Mouse (Mus musculus): ENCODE measurements at regions not wholly inside any gene's neighbourhood (a gene's known extent, or its start where the extent isn't known, plus 50 kb on each side); places are given as distances from the start of the nearest gene placed in this dataset.

DNA sequence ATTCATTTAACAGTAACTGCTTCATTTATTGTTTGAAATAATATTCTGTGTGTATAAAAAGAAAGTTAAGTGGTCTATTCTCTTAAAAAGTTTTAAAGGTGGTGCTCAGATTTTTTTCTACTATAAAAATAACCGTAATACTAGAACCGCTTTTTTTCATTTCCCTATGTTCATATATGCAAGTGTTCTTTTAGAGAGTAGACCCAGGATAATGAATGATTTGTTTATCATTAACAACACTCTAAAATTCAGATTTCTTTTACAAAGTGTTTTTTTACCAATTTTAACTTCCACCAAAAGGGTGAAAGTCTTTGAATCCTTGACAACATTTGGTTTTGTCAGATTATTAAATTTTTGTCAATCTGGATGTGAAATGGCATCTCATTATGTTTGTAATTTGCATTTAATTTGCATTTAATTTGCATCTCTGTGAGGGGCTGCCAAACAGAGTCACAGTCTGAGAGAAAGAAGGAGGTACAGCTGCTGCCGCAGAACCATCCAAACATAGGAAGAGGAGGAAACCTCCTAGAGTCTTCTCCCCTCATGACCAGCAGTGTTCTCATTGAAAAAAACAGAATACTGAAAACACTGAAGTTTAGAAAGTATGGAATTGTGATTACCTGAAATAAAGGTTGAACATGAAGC is 310.4 kb upstream of the Robo1 start:
- no peak for ATAC-seq (replicated peaks; ENCODE audit: low FRiP score)
- no peak for DNase-seq (ENCODE audit: low spot score)

DNA sequence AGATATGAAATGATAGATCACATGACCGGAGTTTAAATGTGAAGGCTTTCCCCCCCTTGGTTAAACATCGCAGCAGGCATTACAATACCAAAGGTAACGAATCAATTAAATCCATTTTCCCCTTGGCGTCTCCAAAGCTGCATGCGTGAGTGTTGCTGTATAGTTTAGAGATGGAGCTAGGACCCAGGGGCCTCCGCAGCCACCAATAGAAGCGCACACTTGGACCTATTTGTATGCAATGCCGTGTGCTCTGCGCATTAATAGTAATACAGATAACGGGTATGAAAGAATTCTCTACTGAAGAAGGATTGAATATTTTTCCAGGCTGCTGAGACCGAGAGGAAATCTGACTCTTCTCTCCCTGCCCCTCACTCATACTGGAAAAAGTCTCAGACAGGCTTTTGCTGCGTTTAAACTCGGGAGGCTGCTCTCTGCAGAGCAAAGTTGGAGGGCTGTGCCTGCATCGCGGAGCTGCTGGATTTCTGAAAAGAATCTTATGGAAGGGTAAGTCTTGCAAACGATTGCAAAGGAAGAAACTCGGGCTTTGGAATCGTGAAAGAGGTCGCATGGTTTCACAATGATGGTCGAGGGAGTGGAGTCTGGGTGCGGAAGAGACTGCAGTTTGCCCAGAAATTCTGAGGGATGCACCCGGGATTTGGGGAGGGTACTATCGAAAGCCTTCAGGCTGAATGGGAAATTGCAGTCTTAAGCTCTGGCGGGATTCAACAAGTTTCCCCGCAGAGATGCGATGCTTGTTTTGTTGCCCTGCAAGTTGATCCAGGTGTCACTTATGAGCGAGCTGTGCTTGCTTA is 280.5 kb upstream of the Robo1 start:
- DNase-seq (ENCODE audit: low spot score) = peak; percentile 37
- Histone ChIP-seq H3K27me3 (replicated peaks; ENCODE audit: control insufficient read depth, insufficient read depth, low read length) (peaks cover 17% of the 10 kb centered on the region), H3K36me3 (ENCODE audit: control insufficient read depth, insufficient read depth, low read length) (no peaks in the 10 kb centered on the region), H3K4me1 (replicated peaks; ENCODE audit: control insufficient read depth, insufficient read depth, low read length) (no peaks in the 10 kb centered on the region), H3K9me3 (ENCODE audit: control insufficient read depth, low read length) (no peaks in the 10 kb centered on the region), H3K27ac (ENCODE audit: low read depth, low read length) (no peak overlapping the region), H3K4me2 (peak overlapping the region; percentile 56), H3K9ac (ENCODE audit: low read depth, low read length) (no peak overlapping the region), H3K4me3 (ENCODE audit: low read depth, low read length) (peak overlapping the region; percentile 35)
- ATAC-seq (replicated peaks; ENCODE audit: low FRiP score) = no peak
- WGBS = 5% methylated on average over 27 of the region's 27 CpGs

More for the DNA sequence above, 310.4 kb upstream of the Robo1 start:
- Histone ChIP-seq H3K27me3 (replicated peaks; ENCODE audit: control insufficient read depth, insufficient read depth, low read length) (no peaks in the 10 kb centered on the region), H3K4me2 (no peak overlapping the region), H3K9me3 (ENCODE audit: control insufficient read depth, low read length) (no peaks in the 10 kb centered on the region), H3K36me3 (ENCODE audit: control insufficient read depth, insufficient read depth, low read length) (no peaks in the 10 kb centered on the region), H3K4me1 (replicated peaks; ENCODE audit: control insufficient read depth, insufficient read depth, low read length) (no peaks in the 10 kb centered on the region), H3K9ac (ENCODE audit: low read depth, low read length) (no peak overlapping the region), H3K4me3 (ENCODE audit: low read depth, low read length) (no peak overlapping the region), H3K27ac (ENCODE audit: low read depth, low read length) (no peak overlapping the region)
- WGBS = 90% methylated on average over 3 of the region's 3 CpGs

DNA sequence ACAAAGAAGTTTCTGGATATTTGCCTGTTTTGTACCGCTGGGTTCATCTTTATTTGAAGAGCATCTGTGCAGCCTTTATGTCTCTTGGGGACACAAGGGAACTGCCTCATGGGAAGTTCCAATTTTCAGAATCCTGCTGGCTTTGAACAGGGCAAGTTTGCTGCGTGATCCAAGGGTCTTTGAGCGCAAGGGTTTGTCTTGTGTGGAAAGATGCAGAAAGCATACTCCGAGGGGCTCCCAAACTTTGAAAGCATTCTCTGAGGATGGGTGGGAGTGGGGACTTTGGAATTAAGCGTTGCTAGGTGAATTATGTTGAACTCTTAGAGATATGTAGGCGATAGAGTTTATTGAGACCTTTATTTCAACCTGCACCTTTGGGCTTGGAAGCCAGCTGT is 279.9 kb upstream of the Robo1 start:
- no peaks in the 10 kb centered on the region for H3K9me3 ChIP-seq (ENCODE audit: control insufficient read depth, low read length)
- no peak overlapping the region for H3K27ac ChIP-seq (ENCODE audit: low read depth, low read length)
- H3K27me3 ChIP-seq (replicated peaks; ENCODE audit: control insufficient read depth, insufficient read depth, low read length) = peaks cover 17% of the 10 kb centered on the region
- ATAC-seq (replicated peaks; ENCODE audit: low FRiP score) = no peak
- H3K4me1 ChIP-seq (replicated peaks; ENCODE audit: control insufficient read depth, insufficient read depth, low read length) = no peaks in the 10 kb centered on the region
- 6% methylated on average over 6 of the region's 6 CpGs for WGBS
- H3K9ac ChIP-seq (ENCODE audit: low read depth, low read length) = no peak overlapping the region
- peak overlapping the region; percentile 35 for H3K4me3 ChIP-seq (ENCODE audit: low read depth, low read length)
- DNase-seq (ENCODE audit: low spot score) = no peak
- H3K4me2 ChIP-seq = peak overlapping the region; percentile 56
- no peaks in the 10 kb centered on the region for H3K36me3 ChIP-seq (ENCODE audit: control insufficient read depth, insufficient read depth, low read length)

DNA sequence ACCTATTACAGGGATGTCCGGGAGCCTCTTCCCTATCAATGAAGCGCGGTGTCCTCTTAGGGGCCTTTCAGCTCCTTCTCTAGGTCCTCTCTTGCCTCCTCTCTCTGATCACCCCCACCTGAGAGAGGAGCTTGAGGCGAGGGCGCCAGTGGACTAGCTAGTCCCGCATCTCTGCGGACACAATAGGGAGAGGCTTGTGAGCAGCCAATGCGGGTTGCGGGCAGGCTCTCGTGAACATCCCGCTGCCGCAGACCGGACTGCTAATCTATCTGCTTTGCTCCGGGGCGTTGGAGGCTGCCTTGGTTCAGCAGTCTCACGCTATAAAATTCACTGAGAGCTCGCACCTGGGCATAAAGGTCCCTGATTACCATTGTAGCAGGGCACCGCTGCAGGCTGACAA is 279.3 kb upstream of the Robo1 start:
- no peaks in the 10 kb centered on the region for H3K36me3 ChIP-seq (ENCODE audit: control insufficient read depth, insufficient read depth, low read length)
- peak overlapping the region; percentile 35 for H3K4me3 ChIP-seq (ENCODE audit: low read depth, low read length)
- ATAC-seq (replicated peaks; ENCODE audit: low FRiP score) (no peak), DNase-seq (ENCODE audit: low spot score) (peak; percentile 36)
- WGBS = 3% methylated on average over 18 of the region's 18 CpGs
- no peak overlapping the region for H3K27ac ChIP-seq (ENCODE audit: low read depth, low read length)
- H3K4me2 ChIP-seq = peak overlapping the region; percentile 56
- H3K4me1 ChIP-seq (replicated peaks; ENCODE audit: control insufficient read depth, insufficient read depth, low read length) = no peaks in the 10 kb centered on the region
- peaks cover 17% of the 10 kb centered on the region for H3K27me3 ChIP-seq (replicated peaks; ENCODE audit: control insufficient read depth, insufficient read depth, low read length)
- H3K9me3 ChIP-seq (ENCODE audit: control insufficient read depth, low read length) = no peaks in the 10 kb centered on the region
- no peak overlapping the region for H3K9ac ChIP-seq (ENCODE audit: low read depth, low read length)

DNA sequence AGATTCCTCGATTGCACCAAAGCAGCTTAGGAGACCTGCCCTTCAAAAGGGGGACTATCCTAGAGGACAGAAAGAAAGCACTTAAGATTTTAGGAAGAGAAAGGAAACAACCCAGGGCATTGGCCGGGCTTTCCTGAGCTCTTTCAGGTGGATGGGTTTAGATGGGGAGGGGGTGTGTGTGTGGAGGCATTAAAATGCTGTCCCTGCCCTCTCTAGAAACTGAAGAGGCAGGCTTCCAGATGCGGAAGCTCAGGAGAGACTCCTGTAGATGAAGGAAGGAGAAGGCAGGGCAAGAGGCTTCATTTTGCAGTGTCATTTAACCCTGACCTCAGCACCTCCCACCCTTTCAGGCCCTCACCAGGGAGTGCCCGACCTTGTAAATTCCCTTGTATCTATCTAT is 278.8 kb upstream of the Robo1 start:
- peak overlapping the region; percentile 56 for H3K4me2 ChIP-seq
- ATAC-seq (replicated peaks; ENCODE audit: low FRiP score) (no peak), DNase-seq (ENCODE audit: low spot score) (no peak)
- H3K36me3 ChIP-seq (ENCODE audit: control insufficient read depth, insufficient read depth, low read length) = no peaks in the 10 kb centered on the region
- H3K9ac ChIP-seq (ENCODE audit: low read depth, low read length) = no peak overlapping the region
- H3K9me3 ChIP-seq (ENCODE audit: control insufficient read depth, low read length) = no peaks in the 10 kb centered on the region
- H3K4me3 ChIP-seq (ENCODE audit: low read depth, low read length) = no peak overlapping the region; the same call in 1 of the 2 replicates
- peaks cover 17% of the 10 kb centered on the region for H3K27me3 ChIP-seq (replicated peaks; ENCODE audit: control insufficient read depth, insufficient read depth, low read length)
- 5% methylated on average over 4 of the region's 4 CpGs for WGBS
- no peak overlapping the region for H3K27ac ChIP-seq (ENCODE audit: low read depth, low read length)
- H3K4me1 ChIP-seq (replicated peaks; ENCODE audit: control insufficient read depth, insufficient read depth, low read length) = no peaks in the 10 kb centered on the region

DNA sequence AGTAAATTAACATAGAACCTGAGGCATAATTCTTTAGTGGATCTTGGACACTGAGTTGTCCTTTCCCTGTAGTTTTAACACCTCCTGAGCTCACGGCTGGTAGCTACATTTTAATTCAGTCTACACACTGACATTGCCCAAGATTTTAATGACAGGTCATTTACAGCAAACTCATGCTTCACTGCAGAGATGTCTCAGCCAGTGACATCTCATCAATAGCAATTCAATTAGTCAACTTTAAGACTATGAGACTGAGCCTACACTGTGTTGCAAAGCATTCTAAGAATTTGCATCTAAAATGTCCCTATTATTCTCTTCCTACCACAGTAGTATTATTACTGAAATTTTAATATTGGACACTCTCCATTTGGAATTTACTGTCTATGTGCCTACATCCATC is 239.9 kb upstream of the Robo1 start:
- no peak overlapping the region for H3K4me2 ChIP-seq
- 72% methylated on average over 1 of the region's 1 CpGs for WGBS
- H3K4me3 ChIP-seq (ENCODE audit: low read depth, low read length) = no peak overlapping the region
- ATAC-seq (replicated peaks; ENCODE audit: low FRiP score) (no peak), DNase-seq (ENCODE audit: low spot score) (no peak)
- no peaks in the 10 kb centered on the region for H3K4me1 ChIP-seq (replicated peaks; ENCODE audit: control insufficient read depth, insufficient read depth, low read length)
- H3K9me3 ChIP-seq (ENCODE audit: control insufficient read depth, low read length) = no peaks in the 10 kb centered on the region
- no peak overlapping the region for H3K27ac ChIP-seq (ENCODE audit: low read depth, low read length)
- H3K36me3 ChIP-seq (ENCODE audit: control insufficient read depth, insufficient read depth, low read length) = no peaks in the 10 kb centered on the region
- no peak overlapping the region for H3K9ac ChIP-seq (ENCODE audit: low read depth, low read length)
- no peaks in the 10 kb centered on the region for H3K27me3 ChIP-seq (replicated peaks; ENCODE audit: control insufficient read depth, insufficient read depth, low read length)

DNA sequence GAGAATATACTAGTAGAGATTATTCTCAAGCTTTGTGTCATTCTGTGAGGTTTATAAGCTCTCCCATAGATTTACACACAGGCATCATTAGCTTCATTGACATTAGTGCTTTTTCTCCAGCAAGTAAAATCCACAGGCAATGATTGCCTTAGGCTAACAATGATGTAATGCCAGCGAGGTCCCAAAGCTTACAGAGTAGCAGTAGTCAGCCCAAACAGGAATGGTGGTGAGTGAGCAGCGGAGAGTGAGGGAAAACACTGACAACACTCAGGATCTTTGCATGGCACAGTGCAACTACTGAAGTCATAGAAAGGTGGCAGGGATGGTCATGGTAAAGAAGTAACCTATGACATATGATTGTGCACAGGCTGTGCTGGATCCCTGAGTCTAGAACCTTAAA is 238.5 kb upstream of the Robo1 start:
- Histone ChIP-seq H3K27ac (ENCODE audit: low read depth, low read length) (no peak overlapping the region), H3K9ac (ENCODE audit: low read depth, low read length) (no peak overlapping the region), H3K4me2 (no peak overlapping the region), H3K4me1 (replicated peaks; ENCODE audit: control insufficient read depth, insufficient read depth, low read length) (no peaks in the 10 kb centered on the region), H3K4me3 (ENCODE audit: low read depth, low read length) (no peak overlapping the region), H3K36me3 (ENCODE audit: control insufficient read depth, insufficient read depth, low read length) (no peaks in the 10 kb centered on the region), H3K27me3 (replicated peaks; ENCODE audit: control insufficient read depth, insufficient read depth, low read length) (no peaks in the 10 kb centered on the region), H3K9me3 (ENCODE audit: control insufficient read depth, low read length) (no peaks in the 10 kb centered on the region)
- no peak for DNase-seq (ENCODE audit: low spot score)
- 54% methylated on average over 2 of the region's 2 CpGs for WGBS
- ATAC-seq (replicated peaks; ENCODE audit: low FRiP score) = no peak

DNA sequence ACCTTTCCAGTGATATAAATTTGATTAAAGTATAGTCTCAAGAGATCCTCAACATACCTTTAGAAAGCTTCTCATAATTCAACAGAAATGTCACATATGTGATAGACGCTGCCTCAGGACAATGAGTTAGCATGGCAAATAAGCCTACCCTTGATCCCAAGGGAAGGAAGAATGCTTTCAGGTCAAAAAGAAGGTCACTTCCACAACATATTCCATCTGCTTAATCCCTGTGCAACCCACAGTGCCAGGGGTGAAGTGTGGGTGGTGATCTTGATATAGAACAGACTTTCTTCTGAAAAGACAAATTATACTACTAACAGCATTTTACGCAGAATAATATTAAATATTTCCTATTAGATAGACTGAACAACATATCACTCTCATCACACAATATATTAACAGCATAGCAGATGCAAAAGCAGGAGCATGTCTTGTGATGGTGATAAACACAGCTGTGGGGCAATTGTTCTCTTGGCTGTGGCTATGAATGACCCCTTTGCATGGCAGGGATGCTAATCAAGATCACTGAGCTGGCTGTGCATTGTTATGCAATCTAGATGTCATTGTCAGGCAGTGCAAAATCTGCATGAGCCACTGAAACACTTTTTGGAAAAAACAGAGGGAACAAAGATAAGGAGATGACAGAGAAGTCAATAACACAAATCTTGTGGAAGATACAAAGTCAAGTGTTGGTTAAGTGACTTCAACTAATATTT is 236.2 kb upstream of the Robo1 start:
- Histone ChIP-seq H3K27ac (ENCODE audit: low read depth, low read length) (no peak overlapping the region), H3K36me3 (ENCODE audit: control insufficient read depth, insufficient read depth, low read length) (no peaks in the 10 kb centered on the region), H3K4me2 (no peak overlapping the region), H3K9ac (ENCODE audit: low read depth, low read length) (no peak overlapping the region), H3K27me3 (replicated peaks; ENCODE audit: control insufficient read depth, insufficient read depth, low read length) (no peaks in the 10 kb centered on the region), H3K9me3 (ENCODE audit: control insufficient read depth, low read length) (no peaks in the 10 kb centered on the region), H3K4me1 (replicated peaks; ENCODE audit: control insufficient read depth, insufficient read depth, low read length) (no peaks in the 10 kb centered on the region), H3K4me3 (ENCODE audit: low read depth, low read length) (no peak overlapping the region)
- DNase-seq (ENCODE audit: low spot score) (no peak), ATAC-seq (replicated peaks; ENCODE audit: low FRiP score) (no peak)
- WGBS = 85% methylated on average over 2 of the region's 2 CpGs

All from liver, embryonic 11.5 days (tissue).